In the genomic region with DNA sequence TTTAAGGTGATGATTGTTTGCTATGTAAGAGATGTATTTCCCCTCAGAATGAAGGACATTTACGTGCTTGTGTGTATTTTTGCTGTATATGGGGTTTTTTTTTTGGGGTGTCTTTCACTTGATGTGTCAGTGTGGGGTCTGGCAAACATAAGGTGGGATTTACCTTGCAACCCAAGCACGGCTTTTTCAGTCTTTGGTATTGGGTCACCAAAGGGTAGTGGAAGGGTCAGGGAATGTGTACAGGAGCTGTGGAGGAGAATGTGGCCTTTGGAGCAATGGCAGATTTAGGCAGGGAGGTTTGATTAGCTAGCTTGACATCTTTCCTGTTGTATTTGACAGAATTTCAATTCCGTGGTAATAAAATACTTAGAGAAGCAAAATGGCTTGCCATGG, we compare ENCODE assay signal across 8 mouse cellular contexts. TPM values are rescaled to one million over a fixed set of nuclear protein-coding genes. Genes with fewer than 3 reads are reported as not detected.
A peak's percentile ranks its signal among the peaks of the same experiment; 100 is the strongest.
DNase-seq lines count a peak whose midpoint lies in the region; ATAC-seq and TF ChIP-seq lines count a peak whose summit lies in the region.
"Had no signal": no experiment of that assay in that cellular context is flagged by ENCODE, and none has a peak within 500 bp of the region (broad histone marks: within the 10 kb centered on the region; RNA-seq: fewer than 3 reads in every experiment).

No protein-coding gene starts in this region.

- no peak for ATAC-seq in forebrain, embryonic 14.5 days
- ATAC-seq in kidney, postnatal 0 days (replicated peaks; ENCODE audit: low FRiP score, low read depth), result no peak
- ATAC-seq in neural tube, embryonic 15.5 days (ENCODE audit: low FRiP score), result no peak

- H3K4me3 ChIP-seq in lung, adult 2 months (replicated peaks; ENCODE audit: extremely low read depth, low read depth, low read length), result peak overlapping the region; percentile 56
- peak overlapping the region; percentile 41 for H3K4me3 ChIP-seq in forebrain, embryonic 14.5 days (ENCODE audit: low read depth, low read length)
- H3K4me3 ChIP-seq in kidney, postnatal 0 days (replicated peaks; ENCODE audit: low read depth, low read length), result peak overlapping the region; percentile 42
- H3K4me3 ChIP-seq in neural tube, embryonic 15.5 days (replicated peaks), result peak overlapping the region; percentile 57
- H3K4me3 ChIP-seq in thymus, adult 2 months (ENCODE audit: control insufficient read depth, insufficient read depth, low read length), result no peak overlapping the region

- no peak for TF ChIP-seq POLR2A in lung, adult 2 months (IDR thresholded peaks at IDR 0.05; ENCODE audit: borderline replicate concordance, extremely low read depth, low read depth, low read length)
- TF ChIP-seq POLR2A in thymus, adult 2 months (IDR thresholded peaks at IDR 0.05; ENCODE audit: control insufficient read depth, extremely low read depth, insufficient read depth, low read length, poor library complexity), result no peak

- H3K27ac ChIP-seq in forebrain, embryonic 14.5 days (ENCODE audit: low read depth, low read length), result peak overlapping the region; percentile 94
- H3K27ac ChIP-seq in kidney, postnatal 0 days, result peak overlapping the region; percentile 75
- peak overlapping the region; percentile 93 for H3K27ac ChIP-seq in neural tube, embryonic 15.5 days (replicated peaks)
- no peak overlapping the region for H3K27ac ChIP-seq in thymus, adult 2 months (ENCODE audit: control insufficient read depth, insufficient read depth, low read length)

- no peak for TF ChIP-seq CTCF in lung, adult 2 months (IDR thresholded peaks at IDR 0.05; ENCODE audit: insufficient read depth, low read length)
- no peak for TF ChIP-seq CTCF in kidney, postnatal 0 days (IDR thresholded peaks at IDR 0.05; ENCODE audit: low read depth)
- TF ChIP-seq CTCF in thymus, adult 2 months (IDR thresholded peaks at IDR 0.05; ENCODE audit: borderline replicate concordance, control insufficient read depth, extremely low read depth, insufficient read depth, low read length, poor library complexity), result no peak

- no peak for DNase-seq in lung, adult 2 months
- DNase-seq in lung, adult 18-20 months, result no peak
- DNase-seq in forebrain, embryonic 14.5 days (ENCODE audit: low spot score), result peak; percentile 20
- DNase-seq in kidney, postnatal 0 days (ENCODE audit: low spot score), result no peak
- DNase-seq in thymus, adult 2 months, result no peak
- no peak for DNase-seq in thymus, postnatal 14 days

- H3K36me3 ChIP-seq in forebrain, embryonic 14.5 days (ENCODE audit: control insufficient read depth, insufficient read depth, low read length), result no peaks in the 10 kb centered on the region
- no peaks in the 10 kb centered on the region for H3K36me3 ChIP-seq in kidney, postnatal 0 days (ENCODE audit: insufficient read depth, low read length)
- no peaks in the 10 kb centered on the region for H3K36me3 ChIP-seq in neural tube, embryonic 15.5 days
- no peaks in the 10 kb centered on the region for H3K36me3 ChIP-seq in thymus, adult 2 months (ENCODE audit: control insufficient read depth, insufficient read depth, low read length)

- H3K9ac ChIP-seq in forebrain, embryonic 14.5 days (ENCODE audit: low read length), result peak overlapping the region; percentile 73
- H3K9ac ChIP-seq in kidney, postnatal 0 days (ENCODE audit: low read depth, low read length), result peak overlapping the region; percentile 28; the same call in 1 of the 2 replicates
- H3K9ac ChIP-seq in neural tube, embryonic 15.5 days (replicated peaks), result peak overlapping the region; percentile 62

- peak overlapping the region; percentile 74 for H3K4me2 ChIP-seq in forebrain, embryonic 14.5 days (ENCODE audit: low read length)
- peak overlapping the region; percentile 63 for H3K4me2 ChIP-seq in kidney, postnatal 0 days (ENCODE audit: low read length)
- H3K4me2 ChIP-seq in neural tube, embryonic 15.5 days, result peak overlapping the region; percentile 56

- peaks cover 2% of the 10 kb centered on the region for H3K4me1 ChIP-seq in lung, adult 2 months (ENCODE audit: control insufficient read depth, insufficient read depth, low read length)
- H3K4me1 ChIP-seq in forebrain, embryonic 14.5 days (ENCODE audit: control insufficient read depth, insufficient read depth, low read length), result peaks cover 16% of the 10 kb centered on the region
- no peaks in the 10 kb centered on the region for H3K4me1 ChIP-seq in kidney, postnatal 0 days (replicated peaks; ENCODE audit: insufficient read depth, low read length)
- H3K4me1 ChIP-seq in neural tube, embryonic 15.5 days, result peaks cover 29% of the 10 kb centered on the region
- peaks cover 6% of the 10 kb centered on the region; the same call in 1 of the 2 replicates for H3K4me1 ChIP-seq in thymus, adult 2 months (replicated peaks; ENCODE audit: control insufficient read depth, insufficient read depth, low read length)

- WGBS in lung, adult 2 months, result 34% methylated on average over 3 of the region's 3 CpGs
- 18% methylated on average over 3 of the region's 3 CpGs for WGBS in forebrain, embryonic 14.5 days
- WGBS in kidney, postnatal 0 days, result 38% methylated on average over 3 of the region's 3 CpGs
- WGBS in neural tube, embryonic 15.5 days, result 9% methylated on average over 3 of the region's 3 CpGs
- 78% methylated on average over 3 of the region's 3 CpGs for WGBS in thymus, adult 2 months

- no peaks in the 10 kb centered on the region for H3K9me3 ChIP-seq in forebrain, embryonic 14.5 days (replicated peaks; ENCODE audit: control insufficient read depth, low read length)
- H3K9me3 ChIP-seq in kidney, postnatal 0 days (replicated peaks; ENCODE audit: low read length), result no peaks in the 10 kb centered on the region
- no peaks in the 10 kb centered on the region for H3K9me3 ChIP-seq in neural tube, embryonic 15.5 days (replicated peaks)
- H3K9me3 ChIP-seq: megakaryocyte, embryonic 14.5 days had no signal

- H3K27me3 ChIP-seq in forebrain, embryonic 14.5 days (replicated peaks; ENCODE audit: control insufficient read depth, insufficient read depth, low read length), result no peaks in the 10 kb centered on the region
- no peaks in the 10 kb centered on the region for H3K27me3 ChIP-seq in kidney, postnatal 0 days (ENCODE audit: insufficient read depth, low read length)
- no peaks in the 10 kb centered on the region for H3K27me3 ChIP-seq in neural tube, embryonic 15.5 days (replicated peaks)
- H3K27me3 ChIP-seq in thymus, adult 2 months (ENCODE audit: control insufficient read depth, insufficient read depth, low read length), result no peaks in the 10 kb centered on the region
- H3K27me3 ChIP-seq: megakaryocyte, embryonic 14.5 days had no signal

RNA-seq across cellular contexts. Expression of gene Clasp2, which starts 52.2 kb away (rescaled TPM):
- 10.9 and 14.8 TPM in 2 replicates for polyA plus RNA-seq in lung, adult 2 months (2012; rRNA removed)
- 86.2 and 124 TPM in 2 replicates for polyA plus RNA-seq in forebrain, embryonic 14.5 days (2014; fragmentation: Nextera tagmentation; extraction: Ambion mirVana)
- 12.7 and 14.5 TPM in 2 replicates for polyA plus RNA-seq in kidney, postnatal 0 days (2015; fragmentation: Nextera tagmentation; extraction: Ambion mirVana)
- polyA plus RNA-seq in neural tube, embryonic 15.5 days (2015; fragmentation: Nextera tagmentation; extraction: Ambion mirVana), result 107 and 123 TPM in 2 replicates
- polyA plus RNA-seq in thymus, adult 2 months (2012; rRNA removed), result 12.6 and 17.7 TPM in 2 replicates
